Mouse (Mus musculus): ENCODE measurements around the gene Plau.

- TF ChIP-seq POLR2A (IDR thresholded peaks at IDR 0.05; ENCODE audit: borderline replicate concordance, extremely low read depth, low read depth, low read length) = no peak
- no peak for TF ChIP-seq CTCF (IDR thresholded peaks at IDR 0.05; ENCODE audit: insufficient read depth, low read length)
These were observed 11.2 kb downstream of the Plau start for GRCm38 (mm10) chr14:20847637-20848129.

All from lung, adult 2 months (tissue).